ENCODE assay signal across 13 mouse cellular contexts in genomic region chr8:117454516-117455116, GRCm38 (mm10). TPM values are rescaled to one million over a fixed set of nuclear protein-coding genes. Genes with fewer than 3 reads are reported as not detected.
A peak's percentile ranks its signal among the peaks of the same experiment; 100 is the strongest.
DNase-seq lines count a peak whose midpoint lies in the region; ATAC-seq and TF ChIP-seq lines count a peak whose summit lies in the region.
"Had no signal": no experiment of that assay in that cellular context is flagged by ENCODE, and none has a peak within 500 bp of the region (broad histone marks: within the 10 kb centered on the region; RNA-seq: fewer than 3 reads in every experiment).

No protein-coding gene starts in this region.

- no peaks in the 10 kb centered on the region for H3K9me3 ChIP-seq in forebrain, embryonic 13.5 days (replicated peaks)
- no peaks in the 10 kb centered on the region for H3K9me3 ChIP-seq in forebrain, embryonic 11.5 days (ENCODE audit: control insufficient read depth, low read length)
- H3K9me3 ChIP-seq: embryonic facial prominence, embryonic 13.5 days had no signal

- H3K27me3 ChIP-seq in forebrain, embryonic 13.5 days: no peaks in the 10 kb centered on the region
- no peaks in the 10 kb centered on the region for H3K27me3 ChIP-seq in forebrain, embryonic 11.5 days (ENCODE audit: control insufficient read depth, insufficient read depth, low read length)
- H3K27me3 ChIP-seq: embryonic facial prominence, embryonic 13.5 days had no signal

- no peak for DNase-seq in forebrain, embryonic 11.5 days (ENCODE audit: low spot score)
- no peak for DNase-seq in left cerebral cortex, adult 2 months (ENCODE audit: extremely low spot score in 1 of 2, low spot score in 2 of 2)
- DNase-seq in left cerebral cortex, adult 9 months (ENCODE audit: low spot score in 2 of 2): no peak
- peak; percentile 47 for DNase-seq in 3134 (ENCODE audit: extremely low read depth, insufficient read length, low spot score)
- peak; percentile 55 to 70 for DNase-seq in adrenal gland, postnatal 36 days
- DNase-seq in cerebellum, adult 9-10 months: no peak
- no peak for DNase-seq in right cerebral cortex, adult 2 months (ENCODE audit: low spot score in 2 of 2)
- DNase-seq: kidney, adult 18-20 months had no signal

- no peak for TF ChIP-seq CTCF in left cerebral cortex, adult 2 months (IDR thresholded peaks at IDR 0.05)

- peaks cover 14% of the 10 kb centered on the region; the same call in 1 of the 2 replicates for H3K4me1 ChIP-seq in forebrain, embryonic 13.5 days
- H3K4me1 ChIP-seq in forebrain, embryonic 11.5 days (replicated peaks; ENCODE audit: control insufficient read depth, insufficient read depth, low read length): no peaks in the 10 kb centered on the region
- H3K4me1 ChIP-seq: embryonic facial prominence, embryonic 13.5 days had no signal

- no peak overlapping the region for H3K9ac ChIP-seq in forebrain, embryonic 13.5 days
- no peak overlapping the region for H3K9ac ChIP-seq in forebrain, embryonic 11.5 days (ENCODE audit: low read length)
- H3K9ac ChIP-seq: embryonic facial prominence, embryonic 13.5 days; forebrain, postnatal 0 days; liver, embryonic 14.5 days had no signal

- H3K27ac ChIP-seq in forebrain, embryonic 13.5 days: 0 out of 2 replicates have a peak overlapping the region, but pooled peaks have one; percentile 48
- no peak overlapping the region for H3K27ac ChIP-seq in forebrain, embryonic 11.5 days (ENCODE audit: low read depth, low read length)
- H3K27ac ChIP-seq in left cerebral cortex, adult 2 months: 0 out of 2 replicates have a peak overlapping the region, but pooled peaks have one; percentile 15
- H3K27ac ChIP-seq: embryonic facial prominence, embryonic 13.5 days; liver, embryonic 14.5 days had no signal

- intact Hi-C loops in left cerebral cortex, adult 2 months (cut with DNase I): no loop called here

- no peak overlapping the region for H3K4me2 ChIP-seq in forebrain, embryonic 13.5 days
- H3K4me2 ChIP-seq in forebrain, embryonic 11.5 days (ENCODE audit: low read depth, low read length, severe bottlenecking): no peak overlapping the region
- H3K4me2 ChIP-seq: embryonic facial prominence, embryonic 13.5 days had no signal

- WGBS in forebrain, embryonic 13.5 days: 95% methylated on average over 14 of the region's 14 CpGs
- 94% methylated on average over 14 of the region's 14 CpGs for WGBS in forebrain, embryonic 11.5 days

- ATAC-seq in forebrain, embryonic 13.5 days: no peak
- ATAC-seq in forebrain, embryonic 11.5 days (replicated peaks; ENCODE audit: low FRiP score): no peak
- ATAC-seq: activated CD4-positive, CD25-positive, alpha-beta regulatory T cell, adult 4 months had no signal

- H3K36me3 ChIP-seq in forebrain, embryonic 13.5 days (ENCODE audit: poor library complexity, severe bottlenecking): peaks cover 92% of the 10 kb centered on the region
- peaks cover 4% of the 10 kb centered on the region; the same call in 1 of the 2 replicates for H3K36me3 ChIP-seq in forebrain, embryonic 11.5 days (ENCODE audit: control insufficient read depth, insufficient read depth, low read length)

- no peak overlapping the region for H3K4me3 ChIP-seq in forebrain, embryonic 13.5 days
- no peak overlapping the region for H3K4me3 ChIP-seq in forebrain, embryonic 11.5 days (ENCODE audit: low read depth, low read length)
- no peak overlapping the region for H3K4me3 ChIP-seq in left cerebral cortex, adult 2 months
- H3K4me3 ChIP-seq: embryonic facial prominence, embryonic 13.5 days had no signal

RNA-seq across cellular contexts. Expression of gene Plcg2, which starts 43.5 kb away (rescaled TPM):
- 0.84 and 1.0 TPM in 2 replicates for polyA plus RNA-seq in forebrain, embryonic 13.5 days (2015; fragmentation: Nextera tagmentation; extraction: Ambion mirVana)
- polyA plus RNA-seq in forebrain, embryonic 11.5 days (2014; fragmentation: Nextera tagmentation; extraction: Ambion mirVana): 2.0 and 2.7 TPM in 2 replicates
- total RNA-seq in left cerebral cortex, adult 2 months (2021): 1 to 10 TPM; 2.4 to 2.9 TPM
- total RNA-seq in adrenal gland, postnatal 36 days (2021): 1 to 10 TPM; 4.1 to 6.7 TPM

Comparison
In these comparisons a context has a peak if more than half of its experiments do, and no peak if none do; other contexts are left out.
1. DNase-seq: peak in 3134 (single experiment) and adrenal gland, postnatal 36 days (2 of 2); none in forebrain, embryonic 11.5 days (single experiment), left cerebral cortex, adult 2 months (0 of 2), left cerebral cortex, adult 9 months (0 of 2), cerebellum, adult 9-10 months (single experiment) and right cerebral cortex, adult 2 months (0 of 2).